Mouse (Mus musculus): ENCODE measurements around the gene Slc2a4.

Gene Slc2a4

DNA sequence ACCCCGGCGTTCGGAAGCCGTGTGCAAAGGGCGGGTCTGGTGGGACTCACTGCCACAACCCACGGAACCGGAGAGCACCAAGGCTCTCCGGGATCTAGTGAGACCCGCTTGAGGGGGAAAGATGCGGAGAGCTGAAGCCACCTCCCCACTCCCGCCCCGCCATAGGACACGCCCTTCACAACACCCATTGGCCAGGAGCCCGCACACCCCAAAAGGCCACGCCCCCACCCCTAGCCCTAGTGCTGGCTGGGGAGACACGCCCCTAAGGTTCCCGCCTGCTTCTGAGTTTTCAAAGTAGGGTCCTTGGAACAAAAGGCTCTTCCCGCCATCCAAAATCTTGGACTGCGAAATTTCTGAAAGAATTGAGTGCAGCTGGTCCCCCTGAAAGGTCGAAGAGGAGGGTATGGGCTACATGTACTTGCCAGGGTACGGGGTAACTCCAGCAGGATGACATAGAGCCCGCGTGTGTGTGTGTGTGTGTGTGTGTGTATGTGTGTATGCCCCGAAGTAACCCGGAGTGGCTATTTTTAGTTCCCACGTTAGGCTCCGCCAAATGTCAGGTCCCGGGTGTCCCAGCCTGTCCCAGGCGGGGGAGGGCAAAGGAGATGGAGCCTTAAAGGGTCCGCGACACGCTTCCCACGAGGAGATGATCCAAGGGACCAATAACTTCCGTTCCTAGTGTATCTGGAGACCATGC is at the start of gene Slc2a4:
TSS of gene Slc2a4 (minus strand) at position 123 of the 697 bp plus-strand sequence.
- peak; percentile 93 to 96 for DNase-seq (ENCODE audit: low spot score in 2 of 2)

DNA sequence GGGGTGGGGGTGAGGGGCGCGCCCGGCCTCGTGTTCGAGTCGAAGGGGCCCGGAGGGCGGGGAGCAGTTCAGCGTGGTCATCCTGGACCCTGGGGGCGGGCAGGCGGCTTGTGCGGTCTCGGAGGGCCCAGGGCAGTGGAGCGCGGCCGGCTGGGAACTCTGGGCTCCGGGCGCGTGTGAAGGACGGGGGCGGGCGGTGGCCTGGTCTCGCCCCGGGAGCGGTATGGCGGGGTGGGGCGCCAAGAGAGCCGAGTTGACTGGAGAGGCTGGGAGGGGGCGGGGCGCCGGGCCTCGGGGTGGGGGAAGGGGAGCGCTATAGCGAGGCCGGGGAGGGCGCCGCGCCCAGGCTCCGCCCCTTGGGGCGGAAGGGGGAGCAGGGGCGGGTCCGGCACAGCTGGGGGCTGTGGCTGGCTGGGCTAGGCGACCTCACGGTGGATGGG is 49.1 kb upstream of the Slc2a4 start:
- peak; percentile 88 to 92 for DNase-seq (ENCODE audit: low spot score in 2 of 2)

DNA sequence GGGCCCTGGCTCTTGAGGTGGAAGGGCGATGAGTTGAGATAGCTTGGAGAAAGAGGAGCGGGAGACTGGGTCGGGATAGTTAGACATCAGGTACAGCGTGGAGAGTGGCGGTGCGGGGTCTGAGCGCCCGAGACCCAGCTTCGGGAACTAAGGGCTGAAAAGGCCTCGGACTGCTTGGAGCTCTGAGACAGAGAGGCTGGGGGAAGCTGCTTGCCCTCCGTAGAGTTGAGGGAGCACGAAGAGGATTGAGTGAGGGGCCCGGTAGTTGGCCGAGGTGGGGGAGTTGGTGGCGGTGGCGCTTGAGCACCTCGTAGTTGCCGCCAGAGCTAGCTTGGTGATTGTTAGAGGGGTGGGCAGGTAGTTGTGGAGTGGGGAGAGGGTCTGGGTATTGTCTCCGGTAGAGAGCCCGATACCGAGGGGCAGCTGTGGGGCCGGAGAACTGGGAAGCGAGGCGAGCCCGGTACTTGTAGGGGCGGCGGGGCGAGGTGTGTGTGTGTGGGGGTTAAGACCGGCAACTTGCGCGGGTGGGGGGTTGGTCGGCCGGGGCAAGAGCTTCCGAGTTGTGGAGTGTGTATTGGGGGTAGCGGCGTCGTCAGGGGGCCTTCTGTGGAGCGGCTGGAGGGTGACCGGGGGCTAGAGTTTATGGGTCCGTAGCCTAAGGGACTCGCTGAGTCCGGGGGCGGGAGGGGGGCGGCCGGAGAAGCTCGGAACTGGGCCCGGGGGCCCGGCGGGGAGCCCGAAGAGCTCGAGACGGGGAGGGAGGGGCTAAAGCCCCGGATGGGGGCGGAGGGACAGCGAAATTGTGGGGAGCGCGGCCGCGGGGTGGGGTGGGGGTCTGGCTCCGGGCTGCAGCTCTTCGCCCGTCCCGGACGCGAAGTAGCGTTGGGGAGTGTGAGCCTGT is 48.4 kb upstream of the Slc2a4 start:
- peak; percentile 42 to 72 for DNase-seq (ENCODE audit: low spot score in 2 of 2)

DNA sequence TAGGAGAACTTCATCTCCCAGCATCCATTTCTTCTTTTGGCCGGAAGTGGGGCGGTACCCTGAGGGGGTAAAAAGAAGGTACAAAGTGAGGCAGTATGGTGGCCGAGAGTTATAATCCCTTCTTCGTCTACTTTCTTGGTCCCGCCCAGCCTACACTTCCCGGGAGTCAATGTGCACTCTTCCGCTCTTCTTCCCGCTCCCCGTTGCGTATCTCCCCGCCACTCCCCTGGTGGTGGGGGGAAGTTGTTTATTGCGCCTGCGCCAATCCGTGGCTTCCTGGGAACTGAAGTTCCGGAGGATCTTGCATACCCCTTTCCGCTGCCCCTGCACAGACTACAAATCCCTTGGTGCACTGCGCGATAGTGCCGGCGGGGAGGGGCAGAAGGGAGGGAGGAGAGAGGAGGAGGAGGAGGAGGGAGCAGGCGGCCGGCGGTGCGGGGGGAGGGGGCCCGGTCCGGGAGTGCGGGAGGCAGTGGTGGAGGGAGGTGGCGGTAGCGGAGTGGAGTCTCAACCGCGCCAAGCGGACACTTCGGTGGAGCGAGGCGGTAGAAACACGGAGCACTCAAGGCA is 47.5 kb upstream of the Slc2a4 start, which contains the start of gene Phf23:
TSS of gene Phf23 (plus strand) at position 387 of the 570 bp plus-strand sequence.
- peak; percentile 98 to 99 for DNase-seq (ENCODE audit: low spot score in 2 of 2)

DNA sequence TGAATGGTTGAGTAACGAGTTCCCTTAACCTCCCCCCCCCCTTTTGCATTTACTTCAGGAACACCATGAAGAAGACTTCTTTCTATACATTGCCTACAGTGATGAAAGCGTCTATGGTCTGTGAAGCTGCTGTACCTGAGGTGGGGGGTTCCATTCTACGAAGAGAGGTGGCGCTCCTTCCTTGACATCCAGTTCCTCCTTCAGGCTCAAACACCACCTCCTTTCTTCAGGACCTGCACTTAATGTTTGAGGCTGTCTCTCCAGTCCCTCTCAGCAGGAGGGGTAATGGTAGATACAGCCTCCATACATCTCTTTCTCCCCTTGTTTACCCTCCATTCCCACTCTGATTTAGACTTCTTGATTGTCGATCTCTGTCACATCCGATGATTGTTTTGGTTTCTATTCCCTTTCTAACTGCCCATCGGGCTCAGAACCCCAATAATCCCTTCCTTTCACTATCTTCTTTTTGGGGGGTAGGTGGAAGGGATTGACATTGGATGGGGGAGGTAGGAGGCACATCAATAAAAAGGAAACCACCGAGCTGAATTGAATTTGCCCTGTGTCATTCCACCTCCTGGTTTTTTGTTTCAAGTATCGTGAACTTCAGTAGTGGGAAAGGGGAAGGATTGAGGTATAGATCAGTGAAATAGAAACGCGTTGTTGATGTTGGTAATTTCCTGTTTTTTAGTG is 46.6 kb upstream of the Slc2a4 start:
- DNase-seq (ENCODE audit: low spot score in 2 of 2), result peak in 1 of 2 experiments; percentile 14

DNA sequence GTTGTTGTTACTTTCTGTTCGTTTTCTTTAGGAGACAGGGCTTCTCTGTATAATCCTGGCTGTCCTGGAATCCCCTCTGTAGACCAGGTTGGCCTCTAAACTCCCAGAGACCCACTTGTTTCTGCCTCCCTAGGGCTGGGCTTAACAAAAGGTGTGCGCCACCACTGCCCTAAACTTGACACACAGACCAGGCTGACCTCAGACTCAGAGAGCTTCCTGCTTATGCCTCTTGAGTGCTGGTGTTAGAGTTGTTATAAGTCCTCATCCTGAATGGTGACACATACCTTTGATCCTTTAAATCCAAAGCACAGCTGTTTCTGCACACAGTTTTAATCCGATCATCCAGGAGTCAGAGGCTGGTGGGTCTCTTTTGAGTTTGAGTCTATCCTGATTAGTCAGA is 44.9 kb upstream of the Slc2a4 start:
- DNase-seq (ENCODE audit: low spot score in 2 of 2), result no peak

DNA sequence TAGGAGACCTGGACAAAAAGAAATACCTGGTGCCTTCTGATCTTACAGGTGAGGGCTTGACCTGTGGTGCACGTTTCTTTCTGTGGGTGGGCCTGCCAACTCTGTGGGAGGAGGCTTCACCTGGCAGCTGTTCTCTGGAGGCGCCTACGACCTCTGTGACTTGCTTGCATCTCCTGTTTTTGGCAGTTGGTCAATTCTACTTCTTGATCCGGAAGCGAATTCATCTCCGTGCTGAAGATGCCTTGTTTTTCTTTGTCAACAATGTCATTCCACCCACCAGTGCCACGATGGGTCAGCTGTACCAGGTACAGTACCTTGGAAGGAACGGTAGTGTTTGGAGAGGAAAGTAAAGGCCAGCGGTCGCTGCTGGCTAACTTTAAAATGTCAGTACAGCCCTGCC is 44.4 kb upstream of the Slc2a4 start:
- no peak for DNase-seq (ENCODE audit: low spot score in 2 of 2)

DNA sequence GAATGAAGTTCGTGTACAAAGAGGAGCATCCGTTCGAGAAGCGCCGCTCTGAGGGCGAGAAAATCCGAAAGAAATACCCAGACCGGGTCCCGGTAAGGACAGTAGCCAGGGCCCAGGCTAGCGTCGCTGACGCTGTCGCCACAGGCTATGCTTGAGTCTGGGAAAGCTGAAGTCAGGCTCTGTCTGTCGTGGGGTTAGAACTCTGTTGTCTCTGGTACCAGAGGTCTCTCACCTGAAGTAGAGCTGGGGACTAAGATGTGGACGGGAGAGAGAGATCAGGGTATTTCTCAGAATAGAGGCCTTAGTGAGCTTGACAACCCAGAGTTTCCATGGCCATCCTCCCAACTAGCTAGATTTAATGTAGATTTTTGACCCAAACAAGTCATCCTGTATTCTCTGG is 43.7 kb upstream of the Slc2a4 start:
- no peak for DNase-seq (ENCODE audit: low spot score in 2 of 2)

DNA sequence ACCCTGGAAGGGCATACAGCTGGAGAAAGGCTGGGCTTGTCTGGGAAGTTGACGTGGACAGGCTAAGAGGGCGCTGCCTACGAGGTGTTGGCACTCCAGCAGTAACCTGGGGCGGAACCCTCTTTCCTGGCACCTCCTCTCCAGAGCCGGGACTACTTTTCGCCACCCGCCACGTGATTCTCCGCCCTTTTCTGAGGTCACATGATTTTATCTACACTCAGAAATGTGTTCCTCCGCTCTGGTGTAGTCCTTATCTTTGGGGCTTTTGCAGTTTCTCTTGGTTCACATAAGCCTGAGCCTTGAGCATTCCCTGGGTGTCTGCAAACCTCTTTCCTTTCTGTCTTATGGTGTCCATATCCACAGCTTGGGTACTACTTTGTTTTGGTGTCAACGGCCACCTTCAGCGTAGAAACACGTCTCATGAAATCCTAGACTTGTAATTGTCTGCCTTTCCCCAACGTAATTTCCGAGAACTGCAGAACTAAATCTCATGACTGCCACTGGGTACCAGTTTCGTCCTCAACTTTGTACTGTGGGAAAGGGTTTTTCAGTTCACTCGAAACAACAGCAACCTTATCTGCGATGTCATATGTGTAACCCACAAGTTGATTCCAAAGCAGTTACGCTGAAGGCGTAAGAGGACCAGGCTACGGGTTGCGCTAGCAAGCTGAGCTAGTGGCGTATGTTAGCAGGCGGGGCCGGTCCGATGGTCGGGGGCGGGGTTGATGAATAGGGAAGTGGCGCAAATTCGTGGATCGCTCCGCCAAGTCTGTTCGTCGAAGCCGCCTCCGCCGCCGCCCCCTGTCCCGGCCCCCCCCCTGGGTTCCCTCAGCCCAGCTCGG is 43.1 kb upstream of the Slc2a4 start, which contains the start of gene Gabarap:
TSS of gene Gabarap (plus strand) at position 294 of the 842 bp plus-strand sequence.
- DNase-seq (ENCODE audit: low spot score in 2 of 2), result peak; percentile 94 to 96

DNA sequence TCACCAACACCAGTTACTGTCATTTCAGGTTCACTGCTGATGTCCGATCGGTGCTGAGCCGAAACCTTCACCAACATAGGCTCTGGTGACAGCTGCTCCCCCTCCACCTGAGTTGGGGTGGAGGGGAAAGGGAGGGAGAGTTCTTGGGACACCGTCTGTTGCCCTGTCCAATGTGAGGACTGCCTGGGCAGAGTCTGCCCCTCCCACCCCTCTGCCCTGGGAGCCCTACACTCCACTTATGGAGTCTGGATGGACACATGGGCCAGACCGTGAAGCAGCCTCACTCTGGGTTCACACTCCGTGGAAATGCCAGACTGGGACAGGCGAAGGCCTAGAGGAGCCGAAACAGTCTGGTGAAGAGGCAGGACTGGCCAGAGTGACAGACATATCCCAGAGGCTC is 42.0 kb upstream of the Slc2a4 start:
- DNase-seq (ENCODE audit: low spot score in 2 of 2), result no peak

DNA sequence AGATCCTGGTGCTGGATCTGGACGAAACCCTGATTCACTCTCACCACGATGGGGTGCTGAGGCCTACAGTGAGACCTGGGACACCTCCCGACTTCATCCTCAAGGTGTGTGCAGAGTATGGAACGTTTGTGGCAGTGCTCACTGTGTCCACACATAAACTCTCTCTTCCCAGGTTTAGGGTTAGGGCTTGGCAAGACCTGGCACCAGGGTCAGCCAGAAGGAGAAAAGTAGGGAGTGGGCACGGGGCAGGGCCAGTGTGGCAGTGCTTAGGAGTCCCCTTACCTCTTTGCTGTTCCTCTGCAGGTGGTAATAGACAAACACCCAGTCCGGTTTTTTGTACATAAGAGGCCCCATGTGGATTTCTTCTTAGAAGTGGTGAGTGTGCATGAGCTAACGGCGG is 36.4 kb upstream of the Slc2a4 start:
- no peak for DNase-seq (ENCODE audit: low spot score in 2 of 2)

DNA sequence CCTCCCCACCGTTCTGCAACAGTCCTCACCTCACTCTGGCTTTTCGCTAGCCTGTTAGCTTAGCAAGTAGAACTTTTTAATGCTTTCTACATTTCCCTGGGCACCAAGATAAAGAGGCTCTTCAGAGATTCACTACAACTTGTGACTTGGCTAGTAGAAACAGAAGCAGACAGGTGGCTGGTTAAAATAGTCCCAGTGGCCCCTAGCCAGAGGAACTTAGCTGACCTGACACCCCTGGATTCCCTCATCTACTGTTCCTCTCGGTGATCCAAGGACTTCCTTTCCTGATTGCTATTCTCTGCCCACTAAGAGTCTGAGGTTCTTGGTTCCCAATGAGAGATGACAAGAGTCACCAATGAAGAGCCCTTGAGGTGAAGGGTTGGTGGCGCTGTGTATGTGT is 35.4 kb upstream of the Slc2a4 start:
- no peak for DNase-seq (ENCODE audit: low spot score in 2 of 2)

DNA sequence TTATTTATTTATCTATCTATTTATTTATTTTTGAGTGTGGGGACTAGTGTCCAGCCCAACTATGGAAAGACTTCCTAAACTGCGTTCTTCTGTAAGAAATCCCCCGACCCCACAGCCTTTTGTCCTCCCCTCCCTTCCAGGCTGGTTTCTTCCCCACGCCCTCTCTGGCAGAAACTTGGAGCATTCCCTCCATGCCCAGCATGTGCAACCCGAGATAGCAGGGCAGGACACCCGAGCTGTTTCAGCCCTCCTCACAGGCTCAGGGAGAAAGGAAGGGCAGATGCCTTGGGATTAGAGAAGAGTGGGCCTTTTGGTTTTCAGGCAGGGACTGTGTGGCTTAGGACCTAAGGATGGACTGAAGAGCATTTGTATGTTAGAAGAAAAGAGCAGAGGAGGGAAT is 34.9 kb upstream of the Slc2a4 start:
- no peak for DNase-seq (ENCODE audit: low spot score in 2 of 2)

DNA sequence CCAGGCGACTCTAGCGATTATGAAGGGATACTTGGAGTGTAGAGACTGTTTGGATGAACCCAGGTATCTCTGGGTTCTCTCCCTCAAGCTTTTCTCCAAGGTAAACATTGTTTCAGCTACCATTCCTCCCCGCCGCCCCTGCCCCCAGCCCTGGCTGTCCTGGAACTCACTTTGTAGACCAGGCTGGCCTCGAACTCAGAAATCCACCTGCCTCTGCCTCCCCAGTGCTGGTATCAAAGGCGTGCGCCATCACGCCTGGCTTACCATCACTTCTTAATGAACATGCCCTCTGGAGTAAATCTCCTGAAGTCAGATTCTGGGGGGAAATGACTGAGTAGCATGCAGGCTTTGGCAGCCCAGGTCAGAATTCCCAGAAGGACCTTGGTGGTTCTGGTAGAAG is 34.2 kb upstream of the Slc2a4 start, which contains the start of gene Elp5:
TSS of gene Elp5 (minus strand) at position 293 of the 400 bp plus-strand sequence.
- DNase-seq (ENCODE audit: low spot score in 2 of 2), result no peak

DNA sequence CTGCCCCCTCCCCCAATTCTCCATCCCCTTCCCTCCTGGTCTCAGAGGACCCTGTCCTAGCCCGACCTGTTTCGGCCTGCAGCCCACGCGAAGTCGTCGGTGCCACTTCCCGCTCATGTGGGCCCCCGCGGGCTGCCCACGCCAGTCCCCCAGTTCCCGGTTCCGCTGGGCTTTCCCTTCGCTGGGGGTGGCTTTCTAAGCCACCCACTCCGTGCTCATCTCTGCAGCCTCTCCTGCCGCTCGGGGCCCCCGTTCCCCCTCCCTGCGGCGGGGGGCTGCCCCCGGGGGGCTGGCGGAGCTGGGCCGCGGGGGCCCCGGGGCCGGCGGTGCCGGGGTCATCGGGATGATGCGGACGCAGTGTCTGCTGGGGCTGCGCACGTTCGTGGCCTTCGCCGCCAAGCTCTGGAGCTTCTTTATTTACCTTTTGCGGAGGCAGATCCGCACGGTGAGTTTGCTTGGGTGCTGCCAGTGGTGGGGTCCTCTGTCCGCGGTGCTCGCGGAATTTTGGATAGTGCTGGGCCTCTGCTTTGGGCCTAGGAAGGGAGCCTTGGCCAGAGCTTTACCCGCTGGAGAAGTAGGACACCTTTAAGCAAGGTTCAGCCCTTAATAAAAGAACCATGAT is 33.3 kb upstream of the Slc2a4 start, which contains the start of gene Ctdnep1:
TSS of gene Ctdnep1 (plus strand) at position 16 of the 622 bp plus-strand sequence.
- no peak for DNase-seq (ENCODE audit: low spot score in 2 of 2)

DNA sequence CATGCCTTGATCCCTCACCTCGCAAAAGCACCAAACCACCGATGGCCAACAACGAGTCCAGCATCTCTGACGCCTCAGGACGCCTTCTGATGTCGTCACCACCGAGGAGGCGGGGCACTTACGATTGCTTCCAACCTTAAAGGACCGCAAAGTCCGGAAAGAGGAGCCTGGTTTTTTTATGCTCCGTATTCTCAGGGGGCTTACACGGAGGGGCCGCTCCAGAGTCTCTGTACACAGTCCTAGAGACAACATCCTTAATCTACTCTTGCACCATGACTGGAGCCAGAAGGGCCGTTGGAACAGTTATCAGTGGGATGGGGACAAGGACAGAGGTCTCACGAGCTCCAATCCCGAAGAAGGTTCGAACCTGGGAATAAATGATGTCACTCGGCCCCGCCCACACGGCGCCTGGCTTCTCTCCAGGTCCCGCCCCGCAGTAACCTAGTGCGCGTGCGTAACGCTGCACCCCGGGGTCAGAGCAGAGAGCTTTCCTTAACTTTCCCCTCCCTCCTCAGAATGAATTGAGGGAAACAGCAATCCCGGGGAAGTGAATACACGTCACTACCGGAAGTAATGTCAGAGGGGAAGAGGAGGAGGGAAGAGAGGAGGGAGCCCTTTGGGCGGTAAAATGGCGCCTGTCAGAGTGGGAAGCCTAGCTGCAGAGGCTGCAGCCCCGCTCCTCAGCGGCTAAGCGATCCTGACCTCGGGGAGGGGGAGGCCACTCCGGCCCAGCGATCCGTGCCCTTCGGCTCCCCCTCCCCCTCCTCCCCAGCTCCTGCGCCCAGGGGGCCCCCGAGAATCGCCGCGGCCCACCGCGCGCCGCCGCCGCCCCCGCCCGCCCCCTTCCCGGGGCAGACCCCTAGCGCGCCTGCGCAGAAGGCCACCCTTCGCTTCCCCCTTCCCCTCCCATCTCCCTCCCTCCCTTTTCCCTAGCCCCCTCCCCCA is 32.5 kb upstream of the Slc2a4 start:
- peak; percentile 97 to 98 for DNase-seq (ENCODE audit: low spot score in 2 of 2)

DNA sequence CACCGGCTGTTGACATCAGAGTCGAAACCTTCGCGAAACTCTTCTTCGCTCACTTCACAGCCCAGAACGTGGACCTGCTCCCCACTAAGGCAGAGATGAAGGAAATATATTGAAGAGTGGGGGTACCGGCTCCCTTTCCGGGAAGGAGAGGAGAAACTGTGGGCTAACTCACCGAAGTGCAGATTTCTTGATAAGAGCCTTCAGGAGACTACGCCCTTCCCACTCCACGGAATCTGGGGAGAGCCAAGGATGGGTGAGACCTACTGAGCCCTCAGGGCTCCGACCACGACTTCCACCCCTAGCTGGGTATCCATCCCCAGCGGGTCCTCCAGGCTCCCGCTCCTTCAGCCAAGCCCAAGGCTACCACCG is 31.8 kb upstream of the Slc2a4 start:
- no peak for DNase-seq (ENCODE audit: low spot score in 2 of 2)

DNA sequence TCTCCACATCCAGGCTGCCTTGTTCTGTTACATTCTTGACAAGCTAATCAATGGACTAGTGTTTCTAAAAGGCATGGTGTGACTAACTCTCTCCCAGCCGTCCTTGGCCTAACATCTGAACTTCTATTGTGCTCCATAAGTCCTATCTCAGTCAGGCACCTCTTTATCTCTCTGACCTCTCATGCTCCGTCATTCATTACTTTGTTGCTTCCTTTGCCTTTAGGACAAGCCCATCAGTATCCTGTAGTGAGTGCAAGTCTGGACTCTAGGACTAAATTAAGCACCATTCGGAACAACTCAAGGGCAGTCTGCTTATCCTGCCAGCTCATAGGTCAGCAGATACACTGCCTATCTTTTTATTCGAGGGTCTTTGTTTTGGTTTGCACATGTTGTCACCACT is 28.3 kb upstream of the Slc2a4 start:
- DNase-seq (ENCODE audit: low spot score in 2 of 2), result no peak

DNA sequence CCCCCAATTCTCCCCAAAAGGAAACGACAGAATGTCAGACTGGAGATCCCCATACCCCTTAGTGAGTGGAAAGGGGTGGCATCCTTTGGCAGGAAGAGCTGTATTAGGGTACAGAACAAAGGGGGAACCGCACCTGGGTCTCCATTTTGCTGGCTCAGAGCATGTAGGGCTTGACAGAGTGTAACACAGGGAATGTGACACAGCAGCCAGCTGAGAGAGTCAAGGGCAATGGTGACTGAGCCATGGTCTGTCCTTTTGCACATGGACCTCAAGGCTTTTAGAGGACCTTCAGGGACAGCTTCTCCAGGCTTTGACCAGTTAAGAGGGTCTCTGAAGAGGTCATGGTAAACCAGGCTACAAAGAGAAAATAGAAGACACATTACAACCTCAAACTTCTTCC is 26.9 kb upstream of the Slc2a4 start:
- DNase-seq (ENCODE audit: low spot score in 2 of 2), result no peak

All from urinary bladder, postnatal 4 days (tissue).